Mouse (Mus musculus) cerebellum, adult 2 months (tissue): ENCODE measurements around the gene Twf2.

Source experiments
- CTCF ChIP-seq: fragments of 200-500 bp; IDR thresholded peaks from 2 replicates; pipeline ENCODE4 v1.5.1; 2011; ENCODE audit warnings: low read depth, mild to moderate bottlenecking, control low read depth, low read length, moderate library complexity, borderline replicate concordance; ENCODE audit not compliant: insufficient read depth
- POLR2A ChIP-seq: fragments of 200-500 bp; IDR thresholded peaks from 2 replicates; pipeline ENCODE4 v1.6.1; 2011; ENCODE audit warnings: low read length, control low read depth, borderline replicate concordance; ENCODE audit not compliant: insufficient read depth

DNA sequence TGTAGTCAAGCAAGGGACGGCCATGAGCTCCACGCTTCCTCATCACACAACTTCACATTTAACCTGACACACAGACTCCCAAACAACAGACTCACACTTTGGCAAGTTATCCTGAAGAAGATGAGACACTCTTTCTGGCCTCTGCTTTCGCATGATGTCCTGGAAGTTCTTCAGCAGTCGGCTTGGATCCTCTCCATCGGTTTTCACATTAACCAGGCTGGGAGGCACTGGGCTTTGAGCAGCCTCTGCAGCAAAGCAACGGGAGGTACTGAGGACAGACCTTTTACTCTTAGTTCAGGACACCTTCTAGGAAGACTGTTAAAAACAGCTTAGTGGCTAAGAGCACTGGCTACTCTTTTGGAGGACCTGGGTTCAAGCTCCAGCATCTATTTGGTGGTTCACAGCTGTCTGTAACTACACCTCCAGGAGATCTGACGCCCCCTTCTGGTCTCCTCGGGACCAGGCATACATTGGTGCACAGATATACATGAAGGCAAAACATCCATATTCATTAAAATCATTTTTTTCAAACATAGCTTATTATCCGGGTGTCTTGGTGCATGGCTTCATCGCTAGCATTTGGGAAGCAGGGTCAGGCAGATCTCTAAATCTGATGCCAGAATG is 38.7 kb downstream of the Twf2 start:
- TF ChIP-seq CTCF = no peak
- TF ChIP-seq POLR2A = no peak
